Mouse (Mus musculus) limb, embryonic 12.5 days (tissue): Measurements from ENCODE around the gene Pnp. TPM values are rescaled to one million over a fixed set of nuclear protein-coding genes. Genes with fewer than 3 reads are reported as not detected.
"Not testable (repeated sequence)": the region's sequence is repeated elsewhere in the genome, so short reads cannot be mapped to it uniquely, and the experiment has no call there.

Source experiments
- ATAC-seq: fragments of 200-750 bp; cut with Nextera tagmentation; 2 replicates; pipeline ENCODE4 v1.8.0; 2017; ENCODE audit warnings: low read depth, moderate TSS enrichment; ENCODE audit not compliant: insufficient number of reproducible peaks, insufficient read depth, low FRiP score, low TSS enrichment
- H3K27ac ChIP-seq: fragments of 300-500 bp; sonication (generic); 2 replicates; pipeline ENCODE4 v1.5.1; 2016; ENCODE audit warnings: mild to moderate bottlenecking, moderate library complexity
- H3K27me3 ChIP-seq: fragments of 300-500 bp; sonication (generic); 2 replicates; pipeline ENCODE4 v1.6.1; 2016; ENCODE audit warnings: mild to moderate bottlenecking, moderate library complexity
- H3K36me3 ChIP-seq: fragments of 300-500 bp; sonication (generic); 2 replicates; pipeline ENCODE4 v1.6.1; 2016; ENCODE audit warnings: mild to moderate bottlenecking, moderate library complexity
- H3K4me1 ChIP-seq: fragments of 300-500 bp; sonication (generic); replicated peaks from 2 replicates; pipeline ENCODE4 v1.6.1; 2016
- H3K4me2 ChIP-seq: fragments of 300-500 bp; sonication (generic); 2 replicates; pipeline ENCODE4 v1.6.1; 2016; ENCODE audit warnings: mild to moderate bottlenecking, moderate library complexity
- H3K4me3 ChIP-seq: fragments of 300-500 bp; sonication (generic); replicated peaks from 2 replicates; pipeline ENCODE4 v1.5.1; 2016; ENCODE audit warnings: mild to moderate bottlenecking
- H3K9ac ChIP-seq: fragments of 300-500 bp; sonication (generic); replicated peaks from 2 replicates; pipeline ENCODE4 v1.6.1; 2016; ENCODE audit warnings: mild to moderate bottlenecking, moderate library complexity
- H3K9me3 ChIP-seq: fragments of 300-500 bp; sonication (generic); 2 replicates; pipeline ENCODE4 v1.6.1; 2016; ENCODE audit warnings: mild to moderate bottlenecking, moderate library complexity
- WGBS: fragments of 180-500 bp; shearing (Covaris S2); methylation state at CpG from one replicate; pipeline ENCODE4 v1.1.7; 2016; 5-methylcytosine and 5-hydroxymethylcytosine counted together
- polyA plus RNA-seq: library from polyadenylated mRNA; unstranded; fragments of >200 nt; fragmentation: Nextera tagmentation; extraction: Ambion mirVana; gene quantifications from 2 replicates; pipeline ENCODE4 v1.2.1, GENCODE M21; 2016

Gene Pnp
- polyA plus RNA-seq, 1 experiment from 2014 or later, result 67.2 TPM

DNA sequence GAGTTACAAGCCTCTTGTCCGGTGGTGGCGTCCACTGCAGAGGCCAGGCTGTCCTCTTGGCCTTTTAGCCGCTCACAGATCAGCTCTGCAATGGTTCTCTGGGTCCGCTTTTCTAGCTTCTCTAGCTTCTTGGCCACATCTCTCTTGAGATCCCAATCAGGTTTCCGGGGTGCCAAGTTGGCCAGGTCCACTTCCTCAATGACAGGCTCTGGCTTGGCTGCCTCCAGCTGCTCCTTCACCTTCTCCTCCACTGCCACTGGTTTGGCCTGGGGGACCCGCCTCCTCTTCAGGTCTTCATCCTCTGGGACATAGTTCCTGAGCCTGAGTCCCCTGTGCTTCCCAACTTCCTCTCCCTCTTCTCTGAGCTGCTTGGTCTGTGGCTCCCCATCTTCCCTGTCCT lies 47.6 kb downstream of the Pnp start:
- not testable (repeated sequence) for H3K4me3 ChIP-seq, H3K36me3 ChIP-seq, H3K9me3 ChIP-seq, H3K9ac ChIP-seq, H3K4me2 ChIP-seq, H3K4me1 ChIP-seq, H3K27ac ChIP-seq, H3K27me3 ChIP-seq, ATAC-seq
- WGBS, result 92% methylated on average over 6 of the region's 6 CpGs

DNA sequence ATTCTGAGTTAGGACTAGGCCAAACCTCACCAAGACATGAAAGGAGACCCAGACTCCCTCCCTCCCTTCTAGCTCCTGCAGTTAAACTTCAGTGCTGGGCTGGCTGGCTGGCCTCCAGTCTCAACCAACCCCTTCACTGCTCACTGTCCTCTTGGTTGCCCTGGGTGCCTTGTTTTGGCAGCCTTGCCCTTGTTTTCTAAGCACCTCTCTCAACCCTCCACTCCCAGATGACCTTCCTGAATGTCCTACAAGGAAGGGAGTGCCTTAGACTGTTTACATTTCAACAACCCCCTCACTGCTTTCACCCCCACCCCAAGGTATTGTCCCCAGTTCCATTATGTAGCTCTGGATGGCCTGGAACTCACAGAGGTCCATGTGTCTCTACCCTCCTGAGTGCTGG lies 48.7 kb downstream of the Pnp start:
- H3K4me2 ChIP-seq, result no peak overlapping the region

DNA sequence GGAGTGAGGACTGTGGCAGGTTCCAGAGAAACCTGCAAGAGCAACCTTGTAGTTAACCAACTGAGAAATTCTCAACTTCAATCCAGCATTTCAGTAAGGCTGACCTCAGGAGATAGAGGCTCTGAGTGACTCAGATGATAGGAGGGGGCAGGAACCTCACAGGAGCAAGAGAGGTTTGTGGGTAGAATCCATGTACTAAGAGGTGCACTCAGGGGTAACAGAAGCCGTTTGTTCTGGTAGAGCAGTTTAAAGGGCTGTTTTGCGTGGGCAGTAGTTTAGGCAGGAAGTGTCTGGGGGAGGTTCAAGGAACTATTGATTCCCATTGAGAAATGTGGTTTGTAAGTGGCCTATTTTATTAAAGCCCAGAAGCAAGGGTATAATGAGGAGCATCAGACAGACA lies 50.3 kb downstream of the Pnp start:
- H3K27me3 ChIP-seq, result no peaks in the 10 kb centered on the region
- no peak overlapping the region for H3K4me2 ChIP-seq
- no peaks in the 10 kb centered on the region for H3K9me3 ChIP-seq
- no peak overlapping the region for H3K9ac ChIP-seq
- WGBS, result 53% methylated on average over 2 of the region's 2 CpGs
- H3K4me1 ChIP-seq, result 0 out of 2 replicates have a peak, but pooled peaks cover 6% of the 10 kb centered on the region
- no peak overlapping the region for H3K4me3 ChIP-seq
- no peaks in the 10 kb centered on the region for H3K36me3 ChIP-seq
- 0 out of 2 replicates have a peak overlapping the region, but pooled peaks have one; percentile 4 for H3K27ac ChIP-seq
- no peak for ATAC-seq

More for the DNA sequence above, 48.7 kb downstream of the Pnp start:
- Histone ChIP-seq H3K4me3 (no peak overlapping the region), H3K36me3 (no peaks in the 10 kb centered on the region), H3K27ac (no peak overlapping the region), H3K9me3 (no peaks in the 10 kb centered on the region), H3K9ac (no peak overlapping the region), H3K27me3 (no peaks in the 10 kb centered on the region), H3K4me1 (0 out of 2 replicates have a peak, but pooled peaks cover 6% of the 10 kb centered on the region)
- ATAC-seq, result no peak

DNA sequence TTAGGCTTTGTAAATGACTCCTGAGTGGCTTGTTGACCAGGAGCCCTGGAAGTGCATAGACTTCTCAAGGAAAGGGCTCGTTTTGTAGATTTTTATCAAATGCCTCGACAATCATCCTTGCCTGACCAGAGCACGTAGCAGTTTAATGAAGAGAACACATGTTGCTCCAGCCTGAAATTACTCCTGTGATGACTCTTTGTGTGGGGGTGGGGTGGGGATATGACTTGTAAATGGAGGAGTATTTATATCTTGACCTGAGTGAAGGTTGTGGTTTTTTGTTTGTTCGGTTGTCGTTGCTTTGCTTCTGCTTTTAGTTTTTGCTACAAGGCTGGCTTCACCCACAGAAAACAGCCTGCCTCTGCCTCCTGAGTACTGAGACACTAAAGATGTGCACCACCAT lies 51.0 kb downstream of the Pnp start:
- Histone ChIP-seq H3K27ac (no peak overlapping the region), H3K4me2 (no peak overlapping the region), H3K4me3 (no peak overlapping the region), H3K36me3 (no peaks in the 10 kb centered on the region), H3K27me3 (no peaks in the 10 kb centered on the region), H3K4me1 (0 out of 2 replicates have a peak, but pooled peaks cover 1% of the 10 kb centered on the region), H3K9me3 (no peaks in the 10 kb centered on the region), H3K9ac (no peak overlapping the region)
- WGBS, result 77% methylated on average over 5 of the region's 5 CpGs
- no peak for ATAC-seq

DNA sequence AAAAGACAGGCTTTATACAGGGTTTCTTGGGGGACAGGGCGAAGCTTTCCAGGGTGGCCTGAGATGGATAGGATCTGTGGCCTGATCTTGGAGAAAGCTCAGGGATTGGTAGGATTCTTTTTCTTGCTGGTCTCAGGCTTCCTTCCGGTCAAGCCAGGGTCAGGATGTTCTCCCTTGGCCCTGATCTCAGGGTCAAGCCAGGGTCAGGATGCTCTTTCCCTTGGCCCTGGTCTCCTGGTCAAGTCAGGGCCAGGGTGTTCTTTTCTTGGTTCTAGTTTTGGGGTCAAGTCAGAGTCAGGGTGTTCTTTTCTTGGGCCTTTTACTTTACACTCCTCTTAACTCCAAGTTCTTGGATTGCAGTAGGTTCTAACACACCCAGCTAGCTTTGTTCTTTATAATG lies 56.8 kb downstream of the Pnp start:
- H3K4me1 ChIP-seq, result no peaks in the 10 kb centered on the region
- no peak overlapping the region for H3K27ac ChIP-seq
- H3K4me3 ChIP-seq, result no peak overlapping the region
- H3K9me3 ChIP-seq, result no peaks in the 10 kb centered on the region
- H3K4me2 ChIP-seq, result no peak overlapping the region
- WGBS, result 82% methylated on average over 2 of the region's 2 CpGs
- H3K36me3 ChIP-seq, result no peaks in the 10 kb centered on the region
- H3K27me3 ChIP-seq, result no peaks in the 10 kb centered on the region
- no peak for ATAC-seq
- no peak overlapping the region for H3K9ac ChIP-seq

DNA sequence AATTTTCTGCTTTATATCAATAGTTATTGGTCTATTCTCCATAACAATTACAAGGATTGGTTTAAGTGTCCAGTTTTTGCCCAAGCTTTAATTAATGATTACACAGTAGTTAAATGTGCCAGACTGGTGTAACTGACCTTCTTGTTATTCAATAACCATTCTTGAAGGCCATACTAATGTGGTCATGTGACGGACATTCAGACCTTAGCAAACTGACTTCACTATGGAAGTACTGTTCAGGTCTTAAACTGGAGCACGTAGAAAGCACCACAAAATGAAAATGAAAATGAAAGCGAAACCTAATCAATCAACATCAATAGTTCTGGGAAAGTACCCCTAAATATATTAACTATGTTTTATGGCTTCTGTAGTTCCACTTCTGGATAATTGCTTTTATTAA lies 60.2 kb downstream of the Pnp start:
- ATAC-seq, result no peak
- H3K27ac ChIP-seq, result no peak overlapping the region
- 84% methylated on average over 3 of the region's 3 CpGs for WGBS
- H3K27me3 ChIP-seq, result no peaks in the 10 kb centered on the region
- H3K9ac ChIP-seq, result no peak overlapping the region
- H3K9me3 ChIP-seq, result no peaks in the 10 kb centered on the region
- H3K4me3 ChIP-seq, result no peak overlapping the region
- H3K4me1 ChIP-seq, result no peaks in the 10 kb centered on the region
- H3K4me2 ChIP-seq, result no peak overlapping the region
- no peaks in the 10 kb centered on the region for H3K36me3 ChIP-seq

DNA sequence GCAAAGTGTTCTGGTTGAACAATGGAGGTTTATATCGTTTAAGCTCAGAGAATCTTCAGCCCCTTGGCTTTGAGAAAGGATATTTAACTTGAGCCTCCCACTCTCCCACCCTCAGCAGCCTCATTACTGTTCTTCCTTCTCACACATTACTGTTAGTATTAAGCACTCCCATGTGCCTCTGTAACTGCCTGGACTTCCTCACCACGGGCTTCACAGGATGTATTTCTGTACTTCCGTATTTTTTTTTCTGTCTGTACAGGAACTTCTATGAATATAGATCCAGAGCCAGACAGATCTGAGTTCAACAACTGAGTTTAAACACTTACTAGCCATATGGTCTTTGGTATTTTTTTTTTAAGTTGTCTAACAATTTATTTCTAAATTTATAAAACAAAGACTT lies 66.2 kb downstream of the Pnp start:
- no peak overlapping the region for H3K4me3 ChIP-seq
- no peak for ATAC-seq
- 65% methylated on average over 3 of the region's 3 CpGs for WGBS
- no peak overlapping the region for H3K4me2 ChIP-seq
- H3K27ac ChIP-seq, result no peak overlapping the region
- no peak overlapping the region for H3K9ac ChIP-seq
- H3K4me1 ChIP-seq, result no peaks in the 10 kb centered on the region
- H3K27me3 ChIP-seq, result no peaks in the 10 kb centered on the region
- no peaks in the 10 kb centered on the region for H3K36me3 ChIP-seq
- H3K9me3 ChIP-seq, result no peaks in the 10 kb centered on the region

DNA sequence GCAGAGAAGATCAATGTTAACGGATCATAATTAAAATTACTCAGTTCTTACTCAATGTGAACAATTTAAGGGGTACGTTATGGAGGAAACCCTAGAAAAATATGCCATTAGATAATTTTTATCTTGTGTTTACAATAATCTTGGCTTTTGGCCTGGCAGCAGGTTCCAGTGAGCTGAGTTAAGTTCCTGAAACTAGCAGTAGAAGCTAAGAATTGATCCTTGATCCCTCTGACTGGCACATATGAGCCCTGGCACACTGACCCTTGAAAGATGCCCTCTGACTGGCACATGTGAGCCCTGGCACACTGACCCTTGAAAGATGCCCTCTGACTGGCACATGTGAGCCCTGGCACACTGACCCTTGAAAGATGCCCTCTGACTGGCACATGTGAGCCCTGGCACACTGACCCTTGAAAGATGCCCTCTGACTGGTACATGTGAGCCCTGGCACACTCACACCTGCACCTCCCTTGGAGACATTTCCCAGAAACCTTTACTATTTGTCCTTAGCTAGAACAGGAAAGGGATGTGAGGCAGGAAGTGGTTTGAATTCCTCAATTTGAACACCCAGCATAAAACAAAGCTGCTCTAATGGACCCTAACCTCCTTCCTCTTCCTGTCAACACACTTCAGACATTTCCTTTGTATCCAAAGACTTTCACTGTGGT lies 67.3 kb downstream of the Pnp start:
- no peak overlapping the region for H3K9ac ChIP-seq
- 91% methylated on average over 2 of the region's 2 CpGs for WGBS
- H3K9me3 ChIP-seq, result no peaks in the 10 kb centered on the region
- no peaks in the 10 kb centered on the region for H3K4me1 ChIP-seq
- H3K27me3 ChIP-seq, result no peaks in the 10 kb centered on the region
- H3K4me3 ChIP-seq, result no peak overlapping the region
- ATAC-seq, result no peak
- no peak overlapping the region for H3K4me2 ChIP-seq
- no peaks in the 10 kb centered on the region for H3K36me3 ChIP-seq
- H3K27ac ChIP-seq, result no peak overlapping the region

DNA sequence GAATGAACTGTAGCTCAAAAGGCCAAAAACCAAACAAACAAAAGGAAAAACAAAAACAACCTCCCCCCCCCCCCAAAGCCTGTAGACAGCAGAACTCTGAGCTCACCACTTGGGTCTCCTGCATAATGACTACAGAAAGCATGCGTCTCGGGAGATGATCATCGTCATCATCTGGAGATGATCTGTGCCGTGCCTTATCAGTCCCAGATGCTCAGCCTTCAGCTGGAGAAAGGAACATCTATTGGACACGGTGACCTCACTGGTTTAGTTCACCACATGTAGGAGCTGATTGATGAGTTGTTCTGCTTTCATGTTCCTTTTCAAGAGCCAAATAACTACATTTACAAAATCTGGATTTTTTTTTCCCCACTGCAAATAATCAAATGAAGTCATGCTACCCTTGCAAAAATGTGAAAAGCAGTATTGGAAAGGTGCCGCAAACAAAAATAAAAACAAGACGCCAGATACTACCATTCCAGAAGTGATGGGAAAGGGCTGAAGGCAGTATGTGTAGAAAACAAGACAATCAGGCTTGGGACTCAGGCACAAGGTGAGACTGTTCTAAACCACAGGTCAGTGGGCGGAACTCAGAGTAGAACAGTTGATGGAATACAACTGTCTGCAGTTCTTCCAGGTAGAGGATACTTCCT lies 76.4 kb downstream of the Pnp start, which contains the start of gene Rnase10:
Gene Rnase10, plus strand, starts transcription at position 600 of the 650 bp plus-strand sequence.
- no peak within 1 kb of the TSS for H3K9ac ChIP-seq
- ATAC-seq, result no peak
- H3K27me3 ChIP-seq, result no peaks in the 10 kb centered on the region
- H3K4me1 ChIP-seq, result no peaks in the 10 kb centered on the region
- no peaks in the 10 kb centered on the region for H3K36me3 ChIP-seq
- H3K27ac ChIP-seq, result no peak within 1 kb of the TSS
- 58% methylated on average over 8 of the region's 8 CpGs for WGBS
- H3K9me3 ChIP-seq, result 0 out of 2 replicates have a peak, but pooled peaks cover 6% of the 10 kb centered on the region
- no peak within 1 kb of the TSS for H3K4me3 ChIP-seq
- no peak within 1 kb of the TSS for H3K4me2 ChIP-seq

GRCm38 (mm10) chr14:51007914-51008713 lies 77.2 kb downstream of the Pnp start:
- no peak overlapping the region for H3K4me3 ChIP-seq
- no peak overlapping the region for H3K9ac ChIP-seq
- H3K36me3 ChIP-seq, result no peaks in the 10 kb centered on the region
- no peak overlapping the region for H3K4me2 ChIP-seq
- 83% methylated on average over 13 of the region's 13 CpGs for WGBS
- H3K9me3 ChIP-seq, result 0 out of 2 replicates have a peak, but pooled peaks cover 6% of the 10 kb centered on the region
- ATAC-seq, result no peak
- no peak overlapping the region for H3K27ac ChIP-seq
- H3K27me3 ChIP-seq, result no peaks in the 10 kb centered on the region
- no peaks in the 10 kb centered on the region for H3K4me1 ChIP-seq

DNA sequence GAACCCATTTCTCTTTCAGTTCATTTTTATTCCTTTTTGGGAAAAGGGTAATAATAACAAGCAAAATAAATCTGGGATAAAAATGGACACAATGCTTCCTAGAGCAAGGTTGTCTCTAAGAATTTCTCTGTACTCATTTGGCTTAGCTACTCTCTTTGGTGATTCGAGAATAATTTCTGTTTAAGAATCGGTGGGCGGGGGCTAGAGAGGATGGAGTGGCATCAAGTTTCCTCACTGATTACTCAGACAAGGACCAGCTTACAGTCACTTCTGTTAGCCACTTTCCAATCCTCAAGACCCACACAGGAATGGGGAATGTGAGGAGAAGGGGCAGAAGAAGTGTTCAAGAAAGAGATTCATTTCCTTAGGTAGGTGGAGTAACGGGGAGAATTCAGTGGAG lies 77.9 kb downstream of the Pnp start:
- Histone ChIP-seq H3K36me3 (no peaks in the 10 kb centered on the region), H3K4me3 (no peak overlapping the region), H3K9ac (no peak overlapping the region), H3K4me2 (no peak overlapping the region), H3K27ac (no peak overlapping the region), H3K4me1 (no peaks in the 10 kb centered on the region), H3K27me3 (no peaks in the 10 kb centered on the region), H3K9me3 (0 out of 2 replicates have a peak, but pooled peaks cover 6% of the 10 kb centered on the region)
- 82% methylated on average over 4 of the region's 4 CpGs for WGBS
- ATAC-seq, result no peak
